Comparison of ENCODE assay signal across 7 mouse cellular contexts in the genomic region with DNA sequence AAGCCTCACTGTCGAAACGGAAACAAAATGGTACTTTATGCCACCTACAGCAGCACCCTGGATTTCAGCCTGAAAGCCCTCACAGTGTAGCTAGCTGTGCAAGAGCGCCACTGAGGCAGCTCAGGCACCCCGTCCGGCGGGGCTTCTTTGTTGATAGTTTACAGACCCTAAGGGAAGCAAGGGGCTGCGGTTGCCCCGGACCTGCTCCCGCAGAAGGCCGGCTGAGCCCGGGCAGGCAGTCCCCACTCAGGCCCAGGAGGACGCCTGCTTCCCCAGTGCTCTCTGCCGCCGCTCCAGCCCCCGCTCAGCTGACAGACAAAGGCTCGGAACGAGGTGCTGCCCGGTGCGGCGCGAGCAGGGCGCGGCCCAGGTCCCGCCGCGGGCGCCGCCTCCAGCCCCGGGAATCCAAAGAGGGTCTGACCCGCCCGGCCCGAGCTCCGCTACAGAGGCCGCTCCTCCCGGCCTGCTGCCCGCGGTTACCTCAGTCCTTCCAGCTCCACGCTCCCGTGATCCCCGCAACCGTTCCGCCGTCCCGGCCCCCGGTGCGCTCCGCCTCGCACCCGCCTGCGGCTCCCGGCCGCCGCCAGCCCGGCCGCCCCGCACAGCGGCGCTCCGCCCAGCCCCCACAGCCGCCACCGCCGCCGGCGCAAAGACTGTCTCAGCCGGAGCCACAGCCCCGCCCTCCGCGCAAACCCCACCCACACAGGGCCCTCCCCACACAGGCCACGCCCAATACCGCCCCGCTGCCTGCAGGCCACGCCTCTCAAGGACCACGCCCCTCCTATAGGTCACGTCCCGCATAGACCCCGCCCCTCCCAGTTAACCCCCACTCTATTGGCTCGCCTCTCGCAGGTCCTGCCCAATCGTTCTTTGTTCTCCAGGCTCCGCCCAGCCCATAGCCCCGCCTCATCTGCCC. TPM values are rescaled to one million over a fixed set of nuclear protein-coding genes. Genes with fewer than 3 reads are reported as not detected.
DNase-seq lines count a peak whose midpoint lies in the region; ATAC-seq lines count a peak whose summit lies in the region.

Gene Ankrd50, minus strand, starts transcription at position 654 of the 916 bp plus-strand sequence.

- intact Hi-C loops in gastrocnemius, postnatal 36 days (cut with DNase I) = loop anchor here (10.0 kb wide), 1 partner anchor 230 kb away; no protein-coding TSS in a partner anchor
- intact Hi-C loops in left cerebral cortex, postnatal 25 days (cut with DNase I) = loop anchor here (2.0 to 5.0 kb wide), 3 partner anchors 213 to 363 kb away; no protein-coding TSS in a partner anchor

- H3K27ac ChIP-seq in intestine, embryonic 15.5 days = peak within 1 kb of the TSS; percentile 93
- peak within 1 kb of the TSS; percentile 98 for H3K27ac ChIP-seq in midbrain, embryonic 10.5 days (replicated peaks)

- ATAC-seq in intestine, embryonic 15.5 days = peak; percentile 98

- peak within 1 kb of the TSS; percentile 96 for H3K9ac ChIP-seq in intestine, embryonic 15.5 days

- DNase-seq in adrenal gland, adult 2 months = peak; percentile 99
- peak; percentile 95 for DNase-seq in embryo, embryonic 11.5 days (ENCODE audit: low read depth, low spot score)
- peak; percentile 99 for DNase-seq in gastrocnemius, postnatal 36 days
- peak; percentile 95 to 99 for DNase-seq in left cerebral cortex, postnatal 25 days (ENCODE audit: low spot score in 2 of 2)
- DNase-seq in midbrain, embryonic 10.5 days (ENCODE audit: low spot score) = peak; percentile 100
- peak; percentile 98 for DNase-seq in right cerebral cortex, postnatal 4 days

- H3K4me3 ChIP-seq in intestine, embryonic 15.5 days (replicated peaks) = peak within 1 kb of the TSS; percentile 84
- peak within 1 kb of the TSS; percentile 93 for H3K4me3 ChIP-seq in midbrain, embryonic 10.5 days

- H3K9me3 ChIP-seq in intestine, embryonic 15.5 days = no peaks in the 10 kb centered on the region
- no peaks in the 10 kb centered on the region for H3K9me3 ChIP-seq in midbrain, embryonic 10.5 days (replicated peaks)

- H3K4me2 ChIP-seq in intestine, embryonic 15.5 days (replicated peaks) = peak within 1 kb of the TSS; percentile 73

- no peaks in the 10 kb centered on the region for H3K36me3 ChIP-seq in intestine, embryonic 15.5 days
- peaks cover 31% of the 10 kb centered on the region for H3K36me3 ChIP-seq in midbrain, embryonic 10.5 days

- no peaks in the 10 kb centered on the region for H3K27me3 ChIP-seq in intestine, embryonic 15.5 days (replicated peaks)
- no peaks in the 10 kb centered on the region for H3K27me3 ChIP-seq in midbrain, embryonic 10.5 days (ENCODE audit: low read depth, poor library complexity, severe bottlenecking)

- under 1% methylated on average over 62 of the region's 81 CpGs for WGBS in intestine, embryonic 15.5 days
- under 1% methylated on average over 75 of the region's 81 CpGs for WGBS in midbrain, embryonic 10.5 days

- H3K4me1 ChIP-seq in intestine, embryonic 15.5 days (replicated peaks) = peaks cover 16% of the 10 kb centered on the region
- H3K4me1 ChIP-seq in midbrain, embryonic 10.5 days = peaks cover 41% of the 10 kb centered on the region

RNA-seq across cellular contexts. Expression of gene Ankrd50, which starts in this region (rescaled TPM):
- 10 to 100 TPM; 32.7 to 35.0 TPM for total RNA-seq in adrenal gland, adult 2 months (2021)
- polyA plus RNA-seq in adrenal gland, adult 2 months (2012; rRNA removed) = 9.9 and 10.8 TPM in 2 replicates
- 10 to 100 TPM in 1 of 2 experiments, 1 to 10 TPM in 1; 9.7 to 10.6 TPM for total RNA-seq in gastrocnemius, postnatal 36 days (2021)
- polyA plus RNA-seq in intestine, embryonic 15.5 days (2015; fragmentation: Nextera tagmentation; extraction: Ambion mirVana) = 13.3 and 15.2 TPM in 2 replicates
- total RNA-seq in left cerebral cortex, postnatal 25 days (2021) = 10 to 100 TPM; 84.6 to 96.2 TPM
- polyA plus RNA-seq in midbrain, embryonic 10.5 days (2016; fragmentation: Nextera tagmentation; extraction: Ambion mirVana) = 19.8 and 26.1 TPM in 2 replicates

Comparison
In these comparisons a context has a peak if more than half of its experiments do, and no peak if none do; other contexts are left out.
1. Peak in every context shown above with its lines: DNase-seq, ATAC-seq, H3K4me3 ChIP-seq and H3K27ac ChIP-seq.